Mouse (Mus musculus) kidney, postnatal 36 days (tissue): ENCODE data around the gene Eef1a1.

Experiments used
- DNase-seq, 2 experiments: peaks; one replicate each; pipeline ENCODE4 v3.0.0; 2021 to 2022; ENCODE audit warnings: mixed read lengths in 2 of 2

Eef1a1 gene

DNA sequence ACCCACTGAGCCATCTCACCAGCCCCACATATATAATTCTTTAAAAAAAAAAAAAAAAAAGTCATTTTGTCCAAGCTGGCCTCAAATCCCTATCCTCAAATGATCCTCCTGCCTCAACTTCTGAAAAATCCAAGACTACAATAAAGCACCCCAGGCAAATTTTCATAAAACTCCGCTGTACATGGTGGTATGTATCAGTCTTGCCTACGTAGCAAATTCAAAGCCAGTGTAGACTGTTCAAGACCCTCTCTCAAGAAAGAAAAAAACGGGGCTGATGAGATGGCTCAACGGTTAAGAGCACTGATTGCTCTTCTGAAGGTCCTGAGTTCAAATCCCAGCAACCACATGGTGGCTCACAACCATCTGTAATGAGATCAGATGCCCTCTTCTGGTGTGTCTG, 13.1 kb downstream of the Eef1a1 start:
- no peak for DNase-seq

DNA sequence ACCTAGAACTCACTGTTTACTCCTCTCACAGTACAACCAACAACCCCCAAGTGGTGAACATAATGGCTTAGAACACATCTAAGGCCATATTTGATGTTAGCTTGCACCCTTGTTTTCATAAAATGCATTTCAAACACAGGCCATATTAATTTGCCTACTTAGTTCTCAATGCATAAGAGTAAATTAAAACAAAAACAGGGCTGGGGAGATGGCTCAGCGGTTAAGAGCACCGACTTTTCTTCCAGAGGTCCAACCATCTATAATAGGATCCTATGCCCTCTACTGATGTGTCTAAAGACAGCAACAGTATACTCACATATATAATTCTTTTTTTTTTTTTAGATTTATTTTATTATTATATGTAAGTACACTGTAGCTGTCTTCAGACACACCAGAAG, 13.6 kb downstream of the Eef1a1 start:
- DNase-seq: no peak

GRCm38 (mm10) chr9:78474771-78475382, 14.1 kb downstream of the Eef1a1 start:
- no peak for DNase-seq

DNA sequence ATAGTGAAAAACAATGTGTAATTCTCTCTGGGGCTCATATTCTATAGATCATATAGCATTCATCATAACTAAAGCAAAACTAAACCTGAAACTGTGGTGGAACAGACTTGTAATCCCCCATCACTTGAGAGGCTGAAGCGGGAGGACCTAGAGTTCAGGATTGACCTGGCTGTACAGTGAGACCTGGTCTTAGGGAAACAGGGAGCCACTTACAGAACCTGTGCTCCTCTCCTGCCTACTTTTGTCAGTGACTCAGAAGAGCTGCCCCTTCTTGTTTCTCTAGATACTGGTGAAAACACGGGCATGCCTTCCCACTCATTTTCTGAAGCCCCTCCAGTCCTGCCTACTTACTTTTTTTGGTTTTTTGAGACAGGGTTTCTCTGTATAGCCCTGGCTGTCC, 14.7 kb downstream of the Eef1a1 start:
- DNase-seq: no peak

DNA sequence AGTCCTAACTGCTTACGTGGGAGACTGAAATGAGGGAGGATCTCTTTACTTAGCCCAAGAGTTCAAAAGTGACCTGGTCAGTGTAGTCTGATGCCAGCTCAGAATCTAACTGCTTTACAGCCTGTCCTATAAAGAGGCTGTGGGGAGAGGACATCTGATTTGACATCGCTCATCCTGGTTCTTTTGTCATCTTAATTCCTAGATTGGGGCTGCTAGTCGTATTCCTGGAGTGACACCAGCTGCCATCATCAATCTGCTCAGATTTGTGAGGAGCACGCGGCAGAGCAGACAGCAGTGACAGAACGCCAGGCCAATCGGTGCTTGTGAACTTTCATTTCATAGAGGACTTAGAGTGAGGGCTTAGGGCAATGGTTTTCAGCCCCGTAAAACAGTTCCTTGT, 15.4 kb downstream of the Eef1a1 start:
- DNase-seq: no peak

- no peak for DNase-seq
Measured at GRCm38 (mm10) chr9:78465725-78466124, 23.2 kb downstream of the Eef1a1 start.

- DNase-seq: no peak
Measured at GRCm38 (mm10) chr9:78463337-78463736, 25.6 kb downstream of the Eef1a1 start.

GRCm38 (mm10) chr9:78457026-78457425, 31.9 kb downstream of the Eef1a1 start:
- DNase-seq: no peak

DNA sequence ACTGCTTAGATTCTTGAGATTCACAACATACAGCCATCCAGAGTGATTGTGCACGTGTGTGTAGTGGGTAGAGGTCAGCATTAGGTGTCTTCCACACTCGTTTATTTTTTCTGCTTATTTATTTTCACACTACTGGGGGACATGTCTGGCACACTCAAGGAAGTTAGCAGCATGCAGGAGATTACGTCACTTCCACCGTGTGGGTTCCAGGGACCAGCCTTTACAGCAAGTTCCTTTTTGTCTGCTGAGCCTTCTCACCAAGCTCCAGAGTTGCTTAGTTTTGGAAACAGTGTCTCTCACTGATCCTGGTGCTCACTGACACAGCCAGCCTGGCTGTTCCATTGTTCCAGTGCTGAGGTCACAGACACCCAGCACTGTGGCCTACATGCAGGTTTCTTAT, 37.6 kb downstream of the Eef1a1 start:
- DNase-seq: peak in 1 of 2 experiments; percentile 25

- peak in 1 of 2 experiments; percentile 18 for DNase-seq
Measured at GRCm38 (mm10) chr9:78450404-78450803, 38.5 kb downstream of the Eef1a1 start.

DNA sequence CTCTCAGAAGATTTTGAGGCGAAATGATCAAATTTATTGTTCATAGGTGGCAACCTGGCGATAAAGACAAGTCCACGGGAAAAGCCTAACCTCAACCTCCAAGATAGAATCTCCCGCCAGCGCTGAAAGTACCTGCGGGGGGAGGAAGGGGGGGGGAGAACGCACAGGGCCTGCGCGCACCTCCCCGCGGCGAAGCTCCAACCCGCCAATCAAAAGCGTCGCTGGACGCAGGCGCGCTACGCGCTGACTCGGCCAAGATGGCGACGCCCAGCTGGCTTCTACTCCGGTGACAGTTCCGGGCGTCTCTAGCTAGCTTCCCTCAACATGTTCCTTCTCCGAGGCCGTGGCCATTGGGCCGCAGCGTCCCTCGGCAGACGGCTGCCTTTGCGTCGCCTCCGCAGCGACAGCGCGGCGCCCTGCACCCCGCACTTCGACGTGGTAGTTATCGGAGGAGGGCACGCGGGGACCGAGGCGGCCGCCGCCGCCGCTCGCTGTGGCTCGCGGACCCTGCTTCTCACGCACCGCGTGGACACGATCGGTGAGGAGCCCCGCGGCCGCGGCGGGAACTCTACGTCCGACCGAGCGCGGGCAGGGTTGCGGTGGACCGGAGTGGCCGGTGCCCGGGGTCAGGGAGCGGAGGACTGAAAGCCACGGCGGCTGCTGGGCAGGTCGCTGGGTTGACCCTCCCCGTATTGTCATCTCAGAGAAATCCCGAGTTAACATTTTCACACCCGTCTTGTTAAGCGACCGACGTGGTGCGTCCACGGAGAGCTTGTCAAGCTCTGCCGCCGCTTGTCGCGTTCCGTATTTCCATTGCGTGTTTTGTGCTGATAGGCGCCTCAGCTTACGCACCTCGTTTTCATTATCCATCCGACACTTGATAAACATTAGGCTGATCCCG, 40.7 kb downstream of the Eef1a1 start, which contains the start of the genes Mto1 and Gm17324:
Mto1 (plus strand) TSS at position 236 of the 901 bp plus-strand sequence.
Gm17324 (minus strand) TSS at position 814 of the 901 bp plus-strand sequence.
- DNase-seq: peak; percentile 88 to 93

DNA sequence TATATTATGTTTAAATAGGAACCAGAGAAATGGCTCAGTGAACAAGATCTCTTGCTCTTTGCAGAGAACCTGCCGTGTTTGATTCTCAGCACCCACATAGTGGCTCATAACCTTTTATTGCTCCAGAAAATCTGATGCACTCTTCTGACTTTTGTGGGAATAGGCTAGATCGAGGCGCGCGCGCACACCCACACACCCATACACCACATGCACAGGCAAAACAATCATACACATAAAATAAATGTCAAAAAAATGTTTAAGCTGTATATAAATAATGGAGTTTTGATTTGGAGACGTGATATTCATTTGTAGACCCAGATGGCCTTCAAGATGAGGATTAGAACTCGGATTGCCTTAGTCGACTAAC, 41.4 kb downstream of the Eef1a1 start:
- DNase-seq: no peak

DNA sequence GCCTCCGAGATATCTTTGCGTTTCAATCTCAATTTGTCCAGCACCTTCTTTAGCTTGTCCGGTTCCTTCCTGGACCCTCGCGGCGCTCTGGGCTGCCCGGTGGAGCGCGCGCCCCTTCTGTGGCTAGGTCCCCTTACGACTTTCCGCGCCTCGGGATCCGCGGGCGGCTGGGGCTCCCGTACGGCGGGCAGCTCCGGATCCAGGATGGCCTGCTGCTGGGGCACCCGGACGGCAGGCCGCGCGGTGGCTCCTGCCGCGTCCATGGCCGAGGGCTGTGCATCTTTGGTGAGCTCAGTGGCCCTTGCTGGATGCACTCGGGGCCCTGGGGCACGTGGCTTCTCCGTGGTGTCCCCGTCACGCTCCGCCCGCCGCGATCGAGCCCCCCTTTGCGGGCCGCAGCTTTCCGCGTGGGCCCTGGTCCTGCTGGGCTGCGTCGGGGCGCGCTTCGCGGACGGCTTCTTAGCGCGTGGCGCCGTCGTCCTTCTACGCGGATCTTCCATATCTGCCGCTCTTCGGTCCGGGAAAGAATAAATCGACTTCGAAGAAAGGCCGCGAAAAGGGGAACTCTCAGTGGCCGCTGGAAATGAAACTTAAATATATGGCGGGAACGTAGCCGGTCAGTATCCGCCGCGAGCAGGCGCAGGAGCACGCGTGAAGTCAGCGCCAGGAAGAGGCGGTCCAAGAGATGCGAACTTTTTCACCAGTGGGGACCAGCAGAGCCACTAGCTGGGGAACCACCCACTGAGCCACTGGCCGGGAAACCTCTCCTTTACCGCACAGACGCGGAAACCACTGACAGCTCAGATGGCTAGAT, 46.2 kb downstream of the Eef1a1 start, which contains the start of gene Cgas:
Cgas (minus strand) TSS at position 659 of the 814 bp plus-strand sequence.
- peak; percentile 72 to 76 for DNase-seq

- DNase-seq: no peak
Measured at GRCm38 (mm10) chr9:78442237-78442578, 46.7 kb downstream of the Eef1a1 start.

- peak in 1 of 2 experiments; percentile 12 for DNase-seq
Measured at GRCm38 (mm10) chr9:78439426-78439825, 49.5 kb downstream of the Eef1a1 start.

DNA sequence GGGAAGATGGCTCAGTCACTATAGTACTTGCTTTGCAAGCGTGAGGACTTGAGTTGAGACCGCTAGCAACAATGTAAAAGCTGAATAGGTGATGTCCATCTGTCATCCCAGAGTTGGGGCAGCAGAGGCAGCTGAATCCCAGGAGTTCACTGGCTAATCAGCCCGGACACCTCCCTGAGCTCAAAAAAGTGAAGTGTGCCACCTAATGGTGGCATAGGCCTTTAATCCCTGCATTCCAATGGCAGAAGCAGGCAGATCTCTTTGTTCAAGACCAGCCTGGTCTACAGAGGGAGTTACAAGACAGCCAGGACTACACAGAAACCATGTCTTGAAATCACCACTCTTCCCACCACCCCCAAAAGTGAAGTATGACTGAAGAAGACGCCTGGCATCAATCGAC, 56.5 kb downstream of the Eef1a1 start:
- peak in 1 of 2 experiments; percentile 14 for DNase-seq

- no peak for DNase-seq
Measured at GRCm38 (mm10) chr9:78430486-78430885, 58.5 kb downstream of the Eef1a1 start.

GRCm38 (mm10) chr9:78429551-78429950, 59.4 kb downstream of the Eef1a1 start:
- no peak for DNase-seq

DNA sequence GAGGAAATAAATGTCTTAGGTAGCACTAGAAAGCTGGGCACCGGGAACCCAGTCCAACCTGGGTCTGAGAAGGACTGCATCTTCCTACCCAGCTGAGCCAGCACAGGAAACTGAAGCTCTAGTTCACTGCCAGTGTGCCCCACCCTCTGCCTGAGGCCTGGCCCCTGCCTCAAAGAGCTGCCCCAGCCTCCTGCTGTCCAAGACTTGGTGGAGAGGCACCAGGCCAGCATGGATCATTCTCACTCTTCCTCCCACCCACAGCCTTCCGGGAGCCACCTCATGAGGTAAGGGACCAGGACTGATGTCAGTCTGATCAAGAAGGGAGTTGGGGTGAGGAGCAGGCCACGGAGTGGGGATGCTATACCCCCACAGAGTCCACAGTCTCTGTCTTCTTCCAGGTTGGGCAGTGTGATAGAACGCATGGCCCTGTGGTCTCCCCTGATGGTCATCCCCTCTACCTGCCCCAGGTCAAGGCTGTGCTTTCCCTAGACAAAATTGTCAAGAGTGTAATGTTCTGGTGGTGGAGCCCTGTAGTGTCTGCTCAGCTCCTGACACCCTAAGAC, 60.0 kb downstream of the Eef1a1 start:
- no peak for DNase-seq
